Mouse (Mus musculus): ENCODE measurements around the gene Gm28230.

Gene Gm28230

GRCm38 (mm10) chr2:74738623-74739475, 12.3 kb downstream of the Gm28230 start:
- in situ Hi-C loops (cut with MboI), result no loop called here

GRCm38 (mm10) chr2:74739476-74739800, 12.9 kb downstream of the Gm28230 start:
- in situ Hi-C loops (cut with MboI), result no loop called here

- in situ Hi-C loops (cut with MboI), result no loop called here
These were observed 13.3 kb downstream of the Gm28230 start for GRCm38 (mm10) chr2:74739869-74740268.

GRCm38 (mm10) chr2:74740311-74741091, 14.0 kb downstream of the Gm28230 start:
- in situ Hi-C loops (cut with MboI), result no loop called here

GRCm38 (mm10) chr2:74741252-74741978, 14.9 kb downstream of the Gm28230 start:
- in situ Hi-C loops (cut with MboI), result no loop called here

GRCm38 (mm10) chr2:74741979-74742277, 15.4 kb downstream of the Gm28230 start:
- in situ Hi-C loops (cut with MboI), result no loop called here

GRCm38 (mm10) chr2:74745540-74746297, 19.2 kb downstream of the Gm28230 start:
- in situ Hi-C loops (cut with MboI), result no loop called here

GRCm38 (mm10) chr2:74746298-74746921, 19.9 kb downstream of the Gm28230 start:
- in situ Hi-C loops (cut with MboI), result no loop called here

GRCm38 (mm10) chr2:74747006-74747405, 20.5 kb downstream of the Gm28230 start:
- in situ Hi-C loops (cut with MboI), result no loop called here

- in situ Hi-C loops (cut with MboI), result no loop called here
These were observed 21.2 kb downstream of the Gm28230 start for GRCm38 (mm10) chr2:74747661-74748141.

- in situ Hi-C loops (cut with MboI), result no loop called here
These were observed 22.0 kb downstream of the Gm28230 start for GRCm38 (mm10) chr2:74748436-74748995.

- in situ Hi-C loops (cut with MboI), result no loop called here
These were observed 23.0 kb downstream of the Gm28230 start for GRCm38 (mm10) chr2:74749337-74750121.

GRCm38 (mm10) chr2:74750731-74751250, 24.3 kb downstream of the Gm28230 start:
- in situ Hi-C loops (cut with MboI), result no loop called here

- in situ Hi-C loops (cut with MboI), result no loop called here
These were observed 25.3 kb downstream of the Gm28230 start for GRCm38 (mm10) chr2:74751861-74752260.

- in situ Hi-C loops (cut with MboI), result no loop called here
These were observed 26.1 kb downstream of the Gm28230 start for GRCm38 (mm10) chr2:74752431-74753174.

GRCm38 (mm10) chr2:74753175-74753523, 26.6 kb downstream of the Gm28230 start:
- in situ Hi-C loops (cut with MboI), result no loop called here

GRCm38 (mm10) chr2:74753711-74754110, 27.2 kb downstream of the Gm28230 start:
- in situ Hi-C loops (cut with MboI), result no loop called here

GRCm38 (mm10) chr2:74760146-74760545, 33.6 kb downstream of the Gm28230 start:
- in situ Hi-C loops (cut with MboI), result no loop called here

GRCm38 (mm10) chr2:74761941-74762340, 35.4 kb downstream of the Gm28230 start:
- in situ Hi-C loops (cut with MboI), result no loop called here
